Mouse (Mus musculus): Measurements from ENCODE around the gene Sass6. TPM values are rescaled to one million over a fixed set of nuclear protein-coding genes. Genes with fewer than 3 reads are reported as not detected.

Gene Sass6
- polyA plus RNA-seq, 1 experiment from 2014 or later: 36.0 TPM

Other genes with a start within 250 kb of the Sass6 start
- 15.5 and 18.2 TPM in 2 replicates for gene Cdc14a, start 170.9 kb upstream of the Sass6 start, polyA plus RNA-seq (2014; fragmentation: Nextera tagmentation; extraction: Ambion mirVana)
- gene Rtca, start 86.8 kb upstream of the Sass6 start, polyA plus RNA-seq (2014; fragmentation: Nextera tagmentation; extraction: Ambion mirVana): 119 and 129 TPM in 2 replicates
- 10.5 and 14.5 TPM in 2 replicates for gene Dbt, start 81.9 kb upstream of the Sass6 start, polyA plus RNA-seq (2014; fragmentation: Nextera tagmentation; extraction: Ambion mirVana)
- gene Lrrc39, start 32.0 kb upstream of the Sass6 start, polyA plus RNA-seq (2014; fragmentation: Nextera tagmentation; extraction: Ambion mirVana): 0.88 and 0.97 TPM in 2 replicates
- gene Trmt13, start 19.6 kb downstream of the Sass6 start, polyA plus RNA-seq (2014; fragmentation: Nextera tagmentation; extraction: Ambion mirVana): 21.1 and 23.5 TPM in 2 replicates
- gene Mfsd14a, start 67.7 kb downstream of the Sass6 start, polyA plus RNA-seq (2014; fragmentation: Nextera tagmentation; extraction: Ambion mirVana): 88.7 and 91.6 TPM in 2 replicates
- gene Gm43191, start 86.3 kb downstream of the Sass6 start, polyA plus RNA-seq (2014; fragmentation: Nextera tagmentation; extraction: Ambion mirVana): not detected in 2 replicates
- 7.9 and 8.2 TPM in 2 replicates for gene Slc35a3, start 117.8 kb downstream of the Sass6 start, polyA plus RNA-seq (2014; fragmentation: Nextera tagmentation; extraction: Ambion mirVana)
- gene Agl, start 213.2 kb downstream of the Sass6 start, polyA plus RNA-seq (2014; fragmentation: Nextera tagmentation; extraction: Ambion mirVana): 11.3 and 14.1 TPM in 2 replicates